Mouse (Mus musculus) C2C12 (cell line): ENCODE measurements around the gene Rfx7.

Experiments
- CTCF ChIP-seq: IDR thresholded peaks from one replicate; pipeline ENCODE4 v1.5.1; 2011; ENCODE audit not compliant: control insufficient read depth, insufficient read depth, insufficient read length
- FOSL1 ChIP-seq: IDR thresholded peaks from one replicate; pipeline ENCODE4 v1.8.0; 2011; ENCODE audit warnings: mild to moderate bottlenecking, low read length; ENCODE audit not compliant: poor library complexity, insufficient read depth, severe bottlenecking
- MAX ChIP-seq: IDR thresholded peaks from one replicate; pipeline ENCODE4 v1.6.1; 2011; ENCODE audit warnings: mild to moderate bottlenecking, control low read depth
- MYOD1 ChIP-seq: IDR thresholded peaks from one replicate; pipeline ENCODE4 v1.6.1; 2011; ENCODE audit warnings: low read depth; ENCODE audit not compliant: control insufficient read depth, insufficient read length
- USF1 ChIP-seq: IDR thresholded peaks from one replicate; pipeline ENCODE4 v1.6.1; 2011; ENCODE audit warnings: low read depth, mild to moderate bottlenecking, control low read depth, moderate library complexity

- no peak for TF ChIP-seq CTCF
- TF ChIP-seq MYOD1, result no peak
- TF ChIP-seq MAX, result no peak
- no peak for TF ChIP-seq USF1
- no peak for TF ChIP-seq FOSL1
Observed at GRCm38 (mm10) chr9:72643651-72644417, 111.8 kb downstream of the Rfx7 start.
